In genomic region chr2:74694066-74694465, GRCm38 (mm10) we compare ENCODE assay signal across 8 mouse cellular contexts. TPM values are rescaled to one million over a fixed set of nuclear protein-coding genes. Genes with fewer than 3 reads are reported as not detected.
DNase-seq lines count a peak whose midpoint lies in the region; ATAC-seq lines count a peak whose summit lies in the region.

No protein-coding gene starts in this region.

- no peak overlapping the region for H3K27ac ChIP-seq in forebrain, embryonic 10.5 days
- H3K27ac ChIP-seq in forebrain, embryonic 14.5 days (ENCODE audit: low read depth, low read length): no peak overlapping the region
- peak overlapping the region; percentile 99 for H3K27ac ChIP-seq in limb, embryonic 10.5 days

- ATAC-seq in forebrain, embryonic 14.5 days: no peak

- WGBS in forebrain, embryonic 10.5 days: 2% methylated on average over 16 of the region's 16 CpGs
- WGBS in forebrain, embryonic 14.5 days: 1% methylated on average over 16 of the region's 16 CpGs
- WGBS in limb, embryonic 10.5 days: 2% methylated on average over 16 of the region's 16 CpGs

- H3K4me2 ChIP-seq in forebrain, embryonic 14.5 days (ENCODE audit: low read length): no peak overlapping the region

- DNase-seq in forebrain, embryonic 10.5 days (ENCODE audit: extremely low spot score, low spot score): peak; percentile 57
- DNase-seq in forebrain, embryonic 14.5 days (ENCODE audit: low spot score): no peak
- peak; percentile 39 for DNase-seq in thymus, postnatal 0 days (ENCODE audit: low spot score)
- no peak for DNase-seq in thymus, postnatal 10 days (ENCODE audit: low spot score in 2 of 2)
- peak; percentile 77 for DNase-seq in limb, embryonic 10.5 days (ENCODE audit: low spot score)
- DNase-seq in testis, postnatal 10 days (ENCODE audit: low spot score): peak; percentile 75
- no peak for DNase-seq in right cerebral cortex, postnatal 4 days
- DNase-seq in left cerebral cortex, adult 18-20 months (ENCODE audit: low spot score in 2 of 2): no peak

- H3K4me1 ChIP-seq in forebrain, embryonic 10.5 days: peaks cover 22% of the 10 kb centered on the region
- H3K4me1 ChIP-seq in forebrain, embryonic 14.5 days (ENCODE audit: control insufficient read depth, insufficient read depth, low read length): peaks cover 8% of the 10 kb centered on the region; the same call in 1 of the 2 replicates
- H3K4me1 ChIP-seq in limb, embryonic 10.5 days: peaks cover 60% of the 10 kb centered on the region

- H3K4me3 ChIP-seq in forebrain, embryonic 10.5 days: no peak overlapping the region
- H3K4me3 ChIP-seq in forebrain, embryonic 14.5 days (ENCODE audit: low read depth, low read length): no peak overlapping the region
- H3K4me3 ChIP-seq in limb, embryonic 10.5 days: peak overlapping the region; percentile 80

- H3K9me3 ChIP-seq in forebrain, embryonic 10.5 days: no peaks in the 10 kb centered on the region
- H3K9me3 ChIP-seq in forebrain, embryonic 14.5 days (replicated peaks; ENCODE audit: control insufficient read depth, low read length): no peaks in the 10 kb centered on the region
- H3K9me3 ChIP-seq in limb, embryonic 10.5 days (replicated peaks): no peaks in the 10 kb centered on the region

- H3K27me3 ChIP-seq in forebrain, embryonic 10.5 days (ENCODE audit: poor library complexity, severe bottlenecking): peaks cover 100% of the 10 kb centered on the region
- peaks cover 95% of the 10 kb centered on the region for H3K27me3 ChIP-seq in forebrain, embryonic 14.5 days (replicated peaks; ENCODE audit: control insufficient read depth, insufficient read depth, low read length)
- H3K27me3 ChIP-seq in limb, embryonic 10.5 days (ENCODE audit: low read depth, poor library complexity, severe bottlenecking): peaks cover 62% of the 10 kb centered on the region

- no peaks in the 10 kb centered on the region for H3K36me3 ChIP-seq in forebrain, embryonic 10.5 days (replicated peaks)
- no peaks in the 10 kb centered on the region for H3K36me3 ChIP-seq in forebrain, embryonic 14.5 days (ENCODE audit: control insufficient read depth, insufficient read depth, low read length)
- peaks cover 24% of the 10 kb centered on the region for H3K36me3 ChIP-seq in limb, embryonic 10.5 days

- no peak overlapping the region for H3K9ac ChIP-seq in forebrain, embryonic 14.5 days (ENCODE audit: low read length)

RNA-seq across cellular contexts. Expression of gene Hoxd10, which starts 2.3 kb away (rescaled TPM):
- not detected in 2 replicates for polyA plus RNA-seq in forebrain, embryonic 10.5 days (2016; fragmentation: Nextera tagmentation; extraction: Ambion mirVana)
- not detected in 2 replicates for polyA plus RNA-seq in forebrain, embryonic 14.5 days (2014; fragmentation: Nextera tagmentation; extraction: Ambion mirVana)
- polyA plus RNA-seq in thymus, postnatal 0 days (2015; fragmentation: Nextera tagmentation; extraction: Ambion mirVana): 0.14 TPM in 1 of 2 replicates, not detected in the other
- 51.1 and 68.0 TPM in 2 replicates for polyA plus RNA-seq in limb, embryonic 10.5 days (2016; fragmentation: Nextera tagmentation; extraction: Ambion mirVana)
- total RNA-seq in left cerebral cortex, adult 18-20 months (2021): not detected

RNA-seq across cellular contexts. Expression of gene Hoxd9, which starts 3.5 kb away (rescaled TPM):
- polyA plus RNA-seq in forebrain, embryonic 10.5 days (2016; fragmentation: Nextera tagmentation; extraction: Ambion mirVana): not detected in 2 replicates
- not detected in 2 replicates for polyA plus RNA-seq in forebrain, embryonic 14.5 days (2014; fragmentation: Nextera tagmentation; extraction: Ambion mirVana)
- polyA plus RNA-seq in thymus, postnatal 0 days (2015; fragmentation: Nextera tagmentation; extraction: Ambion mirVana): 0.28 and 0.52 TPM in 2 replicates
- 38.0 and 52.3 TPM in 2 replicates for polyA plus RNA-seq in limb, embryonic 10.5 days (2016; fragmentation: Nextera tagmentation; extraction: Ambion mirVana)
- total RNA-seq in left cerebral cortex, adult 18-20 months (2021): not detected

RNA-seq across cellular contexts. Expression of gene Hoxd8, which starts 10.3 kb away (rescaled TPM):
- polyA plus RNA-seq in forebrain, embryonic 10.5 days (2016; fragmentation: Nextera tagmentation; extraction: Ambion mirVana): not detected in 2 replicates
- 0.09 TPM in 1 of 2 replicates, not detected in the other for polyA plus RNA-seq in forebrain, embryonic 14.5 days (2014; fragmentation: Nextera tagmentation; extraction: Ambion mirVana)
- polyA plus RNA-seq in thymus, postnatal 0 days (2015; fragmentation: Nextera tagmentation; extraction: Ambion mirVana): 0.72 and 0.73 TPM in 2 replicates
- 11.6 and 17.4 TPM in 2 replicates for polyA plus RNA-seq in limb, embryonic 10.5 days (2016; fragmentation: Nextera tagmentation; extraction: Ambion mirVana)
- total RNA-seq in left cerebral cortex, adult 18-20 months (2021): not detected

RNA-seq across cellular contexts. Expression of gene Hoxd11, which starts 14.7 kb away (rescaled TPM):
- not detected in 2 replicates for polyA plus RNA-seq in forebrain, embryonic 10.5 days (2016; fragmentation: Nextera tagmentation; extraction: Ambion mirVana)
- not detected in 2 replicates for polyA plus RNA-seq in forebrain, embryonic 14.5 days (2014; fragmentation: Nextera tagmentation; extraction: Ambion mirVana)
- polyA plus RNA-seq in thymus, postnatal 0 days (2015; fragmentation: Nextera tagmentation; extraction: Ambion mirVana): not detected in 2 replicates
- polyA plus RNA-seq in limb, embryonic 10.5 days (2016; fragmentation: Nextera tagmentation; extraction: Ambion mirVana): 31.0 and 34.6 TPM in 2 replicates
- total RNA-seq in left cerebral cortex, adult 18-20 months (2021): not detected

RNA-seq across cellular contexts. Expression of gene Hoxd3, which starts 17.7 kb away (rescaled TPM):
- polyA plus RNA-seq in forebrain, embryonic 10.5 days (2016; fragmentation: Nextera tagmentation; extraction: Ambion mirVana): 0.10 TPM in 1 of 2 replicates, not detected in the other
- polyA plus RNA-seq in forebrain, embryonic 14.5 days (2014; fragmentation: Nextera tagmentation; extraction: Ambion mirVana): not detected in 2 replicates
- 0.10 and 0.37 TPM in 2 replicates for polyA plus RNA-seq in thymus, postnatal 0 days (2015; fragmentation: Nextera tagmentation; extraction: Ambion mirVana)
- polyA plus RNA-seq in limb, embryonic 10.5 days (2016; fragmentation: Nextera tagmentation; extraction: Ambion mirVana): 1.4 and 3.0 TPM in 2 replicates
- total RNA-seq in left cerebral cortex, adult 18-20 months (2021): not detected

Comparison
In these comparisons a context has a peak if more than half of its experiments do, and no peak if none do; other contexts are left out.
1. DNase-seq: peak in forebrain, embryonic 10.5 days (single experiment), thymus, postnatal 0 days (single experiment), limb, embryonic 10.5 days (single experiment) and testis, postnatal 10 days (single experiment); none in forebrain, embryonic 14.5 days (single experiment), thymus, postnatal 10 days (0 of 2), right cerebral cortex, postnatal 4 days (single experiment) and left cerebral cortex, adult 18-20 months (0 of 2).
2. RNA of gene Hoxd10, which starts 2.3 kb away (polyA plus RNA-seq): 51.1 to 68.0 TPM in limb, embryonic 10.5 days; 0.14 TPM in thymus, postnatal 0 days, not detected in forebrain, embryonic 10.5 days and not detected in forebrain, embryonic 14.5 days; every median in the first group is over 10 times any median in the second.
3. RNA of gene Hoxd9, which starts 3.5 kb away (polyA plus RNA-seq): 38.0 to 52.3 TPM in limb, embryonic 10.5 days; 0.28 to 0.52 TPM in thymus, postnatal 0 days, not detected in forebrain, embryonic 14.5 days and not detected in forebrain, embryonic 10.5 days; every median in the first group is over 10 times any median in the second.